Mouse (Mus musculus) liver, postnatal 0 days (tissue): ENCODE data around the gene S100a6.

Source experiments
- CTCF ChIP-seq: sonication (generic); IDR thresholded peaks from 2 replicates; pipeline ENCODE4 v1.5.1; 2016; ENCODE audit warnings: antibody characterized with exemption, low read depth
- EP300 ChIP-seq: IDR thresholded peaks from 2 replicates; pipeline ENCODE4 v1.6.1; 2016; ENCODE audit warnings: antibody characterized with exemption, low read depth, mild to moderate bottlenecking

DNA sequence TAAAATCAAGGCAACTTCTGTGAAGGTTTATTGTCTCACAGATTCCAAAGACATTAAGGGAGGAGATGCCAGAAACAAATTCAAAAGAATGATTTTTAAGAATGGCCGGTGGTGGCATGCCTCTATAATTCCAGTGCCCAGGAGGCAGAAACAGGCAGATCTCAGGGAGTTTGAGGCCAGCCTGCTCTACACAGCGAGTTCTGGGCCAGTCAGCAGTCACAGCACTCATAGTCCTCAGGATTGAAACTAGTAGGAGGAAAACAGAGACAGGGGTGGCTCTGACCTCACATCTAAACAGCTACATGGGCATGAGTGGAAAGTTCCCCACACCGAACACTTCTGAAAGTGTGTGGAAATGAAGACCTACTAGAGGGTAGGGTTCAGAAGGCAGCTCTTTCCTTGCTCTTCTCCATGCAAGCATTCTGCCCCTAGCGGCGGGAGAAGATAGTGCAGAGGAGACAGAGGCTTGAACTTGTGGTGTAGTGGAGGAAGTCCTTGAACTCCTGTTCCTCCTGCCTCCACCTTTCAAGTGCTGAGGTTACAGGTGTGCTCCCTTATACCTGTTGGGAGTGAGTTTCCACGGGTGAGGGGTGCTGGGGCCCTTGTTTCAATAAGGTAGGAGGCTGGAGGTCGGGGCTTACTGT lies 27.0 kb downstream of the S100a6 start:
- TF ChIP-seq CTCF (peak; percentile 83), EP300 (no peak)
